Mouse (Mus musculus): ENCODE data around the gene Sympk.

Sympk gene

GRCm38 (mm10) chr7:19024096-19024506 lies at the start of gene Sympk:
Gene Sympk, plus strand, starts transcription at chr7:19024377.
- CTCF ChIA-PET = interaction anchor here (1.7 kb wide), 1 partner anchor 18 kb away, joined by 6 read pairs; no protein-coding TSS in a partner anchor

GRCm38 (mm10) chr7:18978381-18978780 lies 45.8 kb upstream of the Sympk start:
- CTCF ChIA-PET = no interaction called here

- CTCF ChIA-PET = no interaction called here
Measured at GRCm38 (mm10) chr7:18986503-18986902, 37.7 kb upstream of the Sympk start.

GRCm38 (mm10) chr7:18987100-18987499 lies 37.1 kb upstream of the Sympk start, which contains the start of gene Nanos2:
Gene Nanos2, plus strand, starts transcription at chr7:18987400.
- CTCF ChIA-PET = interaction anchor here (0.5 kb wide), 1 partner anchor 904 kb away, joined by 3 read pairs; no protein-coding TSS in a partner anchor

GRCm38 (mm10) chr7:18987747-18988146 lies 36.4 kb upstream of the Sympk start:
- CTCF ChIA-PET = interaction anchor here (0.5 kb wide), 1 partner anchor 903 kb away, joined by 3 read pairs; no protein-coding TSS in a partner anchor

- CTCF ChIA-PET = no interaction called here
Measured at GRCm38 (mm10) chr7:18988780-18989179, 35.4 kb upstream of the Sympk start.

- CTCF ChIA-PET = no interaction called here
Measured at GRCm38 (mm10) chr7:18989995-18990394, 34.2 kb upstream of the Sympk start.

GRCm38 (mm10) chr7:18990601-18991295 lies 33.4 kb upstream of the Sympk start, which contains the start of gene Mypop:
Gene Mypop, plus strand, starts transcription at chr7:18991245.
- CTCF ChIA-PET = no interaction called here

GRCm38 (mm10) chr7:18991660-18992293 lies 32.4 kb upstream of the Sympk start:
- CTCF ChIA-PET = no interaction called here

- CTCF ChIA-PET = no interaction called here
Measured at GRCm38 (mm10) chr7:18992294-18992675, 31.9 kb upstream of the Sympk start.

GRCm38 (mm10) chr7:18993036-18993435 lies 31.1 kb upstream of the Sympk start:
- CTCF ChIA-PET = interaction anchor here (0.6 kb wide), 1 partner anchor 23 kb away, joined by 9 read pairs; no protein-coding TSS in a partner anchor

GRCm38 (mm10) chr7:18998835-18999234 lies 25.3 kb upstream of the Sympk start:
- CTCF ChIA-PET = no interaction called here

- CTCF ChIA-PET = interaction anchor here (0.6 kb wide), 2 partner anchors 22 to 46 kb away, joined by 3 to 4 read pairs; no protein-coding TSS in a partner anchor
Measured at GRCm38 (mm10) chr7:19000421-19000820, 23.8 kb upstream of the Sympk start.

GRCm38 (mm10) chr7:19001066-19001806 lies 22.9 kb upstream of the Sympk start:
- CTCF ChIA-PET = interaction anchor here (0.6 kb wide), 1 partner anchor 21 kb away, joined by 4 read pairs; no protein-coding TSS in a partner anchor

- CTCF ChIA-PET = interaction anchor here (0.7 kb wide), 1 partner anchor 927 kb away, joined by 3 read pairs; no protein-coding TSS in a partner anchor
Measured at GRCm38 (mm10) chr7:19001807-19002085, 22.4 kb upstream of the Sympk start.

- CTCF ChIA-PET = interaction anchor here (0.7 kb wide), 1 partner anchor 926 kb away, joined by 3 read pairs; no protein-coding TSS in a partner anchor
Measured at GRCm38 (mm10) chr7:19002115-19002514, 22.1 kb upstream of the Sympk start.

- CTCF ChIA-PET = interaction anchor here (0.8 kb wide), 1 partner anchor 22 kb away, joined by 14 read pairs; no protein-coding TSS in a partner anchor
Measured at GRCm38 (mm10) chr7:19002848-19003498, 21.2 kb upstream of the Sympk start.

GRCm38 (mm10) chr7:19003902-19004630 lies 20.1 kb upstream of the Sympk start, which contains the start of gene Irf2bp1:
Gene Irf2bp1, plus strand, starts transcription at chr7:19004044.
- CTCF ChIA-PET = no interaction called here

- CTCF ChIA-PET = no interaction called here
Measured at GRCm38 (mm10) chr7:19004631-19005079, 19.5 kb upstream of the Sympk start.

GRCm38 (mm10) chr7:19005417-19006121 lies 18.6 kb upstream of the Sympk start:
- CTCF ChIA-PET = interaction anchor here (2.2 kb wide), 1 partner anchor 18 kb away, joined by 6 read pairs; the partner anchor contains the start of gene Foxa3

Data from spleen, embryonic (tissue).